Mouse (Mus musculus) G1E (cell line): ENCODE measurements at regions not wholly inside any gene's neighbourhood (a gene's known extent, or its start where the extent isn't known, plus 50 kb on each side); places are given as distances from the start of the nearest gene placed in this dataset.

Experiments used
- CTCF ChIP-seq: IDR thresholded peaks from 2 replicates; pipeline ENCODE4 v1.5.1; 2012; ENCODE audit warnings: low read depth, low read length, inconsistent platforms, mixed read lengths
- GATA1 ChIP-seq: IDR thresholded peaks from 2 replicates; pipeline ENCODE4 v1.6.1; 2012; ENCODE audit warnings: borderline replicate concordance, low read length, inconsistent platforms, mixed read lengths
- GATA2 ChIP-seq: IDR thresholded peaks from 2 replicates; pipeline ENCODE4 v1.6.1; 2012; ENCODE audit warnings: low read depth, low read length, inconsistent platforms, borderline replicate concordance
- POLR2AphosphoS5 ChIP-seq: IDR thresholded peaks from 2 replicates; pipeline ENCODE4 v1.6.1; 2012; ENCODE audit warnings: low read depth, low read length, inconsistent platforms; ENCODE audit not compliant: insufficient replicate concordance
- TAL1 ChIP-seq: conservative IDR thresholded peaks from 2 replicates; pipeline ENCODE4 v1.6.1; 2012; ENCODE audit warnings: low read depth, low read length, inconsistent platforms, mixed read lengths

DNA sequence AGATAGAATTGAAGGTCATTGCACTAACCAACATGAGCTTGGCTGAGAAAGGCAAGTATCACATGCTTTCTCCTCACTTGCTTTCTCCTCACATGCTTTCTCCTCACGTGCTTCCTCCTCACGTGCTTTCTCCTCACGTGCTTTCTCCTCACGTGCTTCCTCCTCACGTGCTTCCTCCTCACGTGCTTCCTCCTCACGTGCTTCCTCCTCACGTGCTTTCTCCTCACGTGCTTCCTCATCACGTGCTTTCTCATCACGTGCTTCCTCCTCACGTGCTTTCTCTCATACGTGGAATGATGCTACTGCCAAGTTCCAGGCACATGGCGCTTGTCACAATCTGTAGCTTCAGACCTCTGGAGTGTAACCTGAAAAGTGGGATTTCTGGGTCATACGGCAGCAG is 235.2 kb downstream of the Diras2 start:
- no peak for TF ChIP-seq CTCF
- no peak for TF ChIP-seq GATA1
- TF ChIP-seq TAL1 = no peak
- no peak for TF ChIP-seq POLR2AphosphoS5
- no peak for TF ChIP-seq GATA2
